Mouse (Mus musculus): ENCODE data around the gene Prpf18. TPM values are rescaled to one million over a fixed set of nuclear protein-coding genes. Genes with fewer than 3 reads are reported as not detected.
A peak's percentile ranks its signal among the peaks of the same experiment; 100 is the strongest.
"Not testable (repeated sequence)": the region's sequence is repeated elsewhere in the genome, so short reads cannot be mapped to it uniquely, and the experiment has no call there.

Gene Prpf18
- polyA plus RNA-seq, 1 experiment = 4.1 TPM

GRCm38 (mm10) chr2:4636656-4637055 is 15.3 kb downstream of the Prpf18 start:
- TF ChIP-seq FLI1 (IDR thresholded peaks at IDR 0.05; ENCODE audit: low read length) = no peak
- TF ChIP-seq GATA1 (IDR thresholded peaks at IDR 0.05; ENCODE audit: borderline replicate concordance, low read length) = no peak
- no peaks in the 10 kb centered on the region for H3K4me1 ChIP-seq
- no peaks in the 10 kb centered on the region for H3K27me3 ChIP-seq (replicated peaks)
- peaks cover 88% of the 10 kb centered on the region for H3K36me3 ChIP-seq (replicated peaks; ENCODE audit: low read length)
- H3K4me3 ChIP-seq (replicated peaks) = no peak overlapping the region
- H3K9me3 ChIP-seq = no peaks in the 10 kb centered on the region

- no peaks in the 10 kb centered on the region for H3K9me3 ChIP-seq
- H3K27me3 ChIP-seq (replicated peaks) = no peaks in the 10 kb centered on the region
- no peaks in the 10 kb centered on the region for H3K4me1 ChIP-seq
- H3K36me3 ChIP-seq (replicated peaks; ENCODE audit: low read length) = peaks cover 85% of the 10 kb centered on the region
- no peak overlapping the region for H3K4me3 ChIP-seq (replicated peaks)
- no peak for TF ChIP-seq FLI1 (IDR thresholded peaks at IDR 0.05; ENCODE audit: low read length)
- TF ChIP-seq GATA1 (IDR thresholded peaks at IDR 0.05; ENCODE audit: borderline replicate concordance, low read length) = no peak
Measured at GRCm38 (mm10) chr2:4635804-4636203, 16.1 kb downstream of the Prpf18 start.

- Histone ChIP-seq H3K4me3 (replicated peaks) (no peak overlapping the region), H3K4me1 (peaks cover 7% of the 10 kb centered on the region), H3K27me3 (replicated peaks) (no peaks in the 10 kb centered on the region), H3K36me3 (replicated peaks; ENCODE audit: low read length) (peaks cover 68% of the 10 kb centered on the region), H3K9me3 (no peaks in the 10 kb centered on the region)
- TF ChIP-seq GATA1 (IDR thresholded peaks at IDR 0.05; ENCODE audit: borderline replicate concordance, low read length) (no peak), FLI1 (IDR thresholded peaks at IDR 0.05; ENCODE audit: low read length) (no peak)
Measured at GRCm38 (mm10) chr2:4630197-4630835, 21.6 kb downstream of the Prpf18 start.

- Histone ChIP-seq H3K27me3 (replicated peaks) (no peaks in the 10 kb centered on the region), H3K4me3 (replicated peaks) (peak overlapping the region; percentile 47), H3K9me3 (no peaks in the 10 kb centered on the region), H3K36me3 (replicated peaks; ENCODE audit: low read length) (peaks cover 60% of the 10 kb centered on the region), H3K4me1 (peaks cover 7% of the 10 kb centered on the region)
- TF ChIP-seq GATA1 (IDR thresholded peaks at IDR 0.05; ENCODE audit: borderline replicate concordance, low read length) = no peak
- TF ChIP-seq FLI1 (IDR thresholded peaks at IDR 0.05; ENCODE audit: low read length) = no peak
Measured at GRCm38 (mm10) chr2:4629470-4629869, 22.4 kb downstream of the Prpf18 start.

GRCm38 (mm10) chr2:4628920-4629319 is 23.0 kb downstream of the Prpf18 start:
- peaks cover 7% of the 10 kb centered on the region for H3K4me1 ChIP-seq
- no peaks in the 10 kb centered on the region for H3K9me3 ChIP-seq
- H3K4me3 ChIP-seq (replicated peaks) = no peak overlapping the region
- H3K27me3 ChIP-seq (replicated peaks) = no peaks in the 10 kb centered on the region
- peaks cover 59% of the 10 kb centered on the region for H3K36me3 ChIP-seq (replicated peaks; ENCODE audit: low read length)
- TF ChIP-seq FLI1 (IDR thresholded peaks at IDR 0.05; ENCODE audit: low read length) (no peak), GATA1 (IDR thresholded peaks at IDR 0.05; ENCODE audit: borderline replicate concordance, low read length) (no peak)

- Histone ChIP-seq H3K36me3 (replicated peaks; ENCODE audit: low read length) (peaks cover 54% of the 10 kb centered on the region), H3K27me3 (replicated peaks) (no peaks in the 10 kb centered on the region), H3K9me3 (no peaks in the 10 kb centered on the region), H3K4me1 (peaks cover 7% of the 10 kb centered on the region), H3K4me3 (replicated peaks) (no peak overlapping the region)
- TF ChIP-seq GATA1 (IDR thresholded peaks at IDR 0.05; ENCODE audit: borderline replicate concordance, low read length) (no peak), FLI1 (IDR thresholded peaks at IDR 0.05; ENCODE audit: low read length) (no peak)
Measured at GRCm38 (mm10) chr2:4626911-4627310, 25.0 kb downstream of the Prpf18 start.

GRCm38 (mm10) chr2:4621471-4621985 is 30.4 kb downstream of the Prpf18 start:
- Histone ChIP-seq H3K4me1 (no peaks in the 10 kb centered on the region), H3K36me3 (replicated peaks; ENCODE audit: low read length) (peaks cover 23% of the 10 kb centered on the region), H3K9me3 (no peaks in the 10 kb centered on the region), H3K27me3 (replicated peaks) (no peaks in the 10 kb centered on the region), H3K4me3 (replicated peaks) (no peak overlapping the region)
- TF ChIP-seq GATA1 (IDR thresholded peaks at IDR 0.05; ENCODE audit: borderline replicate concordance, low read length) = no peak
- no peak for TF ChIP-seq FLI1 (IDR thresholded peaks at IDR 0.05; ENCODE audit: low read length)

- no peak for TF ChIP-seq GATA1 (IDR thresholded peaks at IDR 0.05; ENCODE audit: borderline replicate concordance, low read length)
- no peak for TF ChIP-seq FLI1 (IDR thresholded peaks at IDR 0.05; ENCODE audit: low read length)
- H3K9me3 ChIP-seq = no peaks in the 10 kb centered on the region
- H3K36me3 ChIP-seq (replicated peaks; ENCODE audit: low read length) = peaks cover 18% of the 10 kb centered on the region
- H3K27me3 ChIP-seq (replicated peaks) = no peaks in the 10 kb centered on the region
- no peaks in the 10 kb centered on the region for H3K4me1 ChIP-seq
- H3K4me3 ChIP-seq (replicated peaks) = no peak overlapping the region
Measured at GRCm38 (mm10) chr2:4620640-4621401, 31.1 kb downstream of the Prpf18 start.

- Histone ChIP-seq H3K9me3 (no peaks in the 10 kb centered on the region), H3K4me1 (no peaks in the 10 kb centered on the region), H3K27me3 (replicated peaks) (no peaks in the 10 kb centered on the region), H3K36me3 (replicated peaks; ENCODE audit: low read length) (peaks cover 18% of the 10 kb centered on the region), H3K4me3 (replicated peaks) (no peak overlapping the region)
- no peak for TF ChIP-seq FLI1 (IDR thresholded peaks at IDR 0.05; ENCODE audit: low read length)
- TF ChIP-seq GATA1 (IDR thresholded peaks at IDR 0.05; ENCODE audit: borderline replicate concordance, low read length) = no peak
Measured at GRCm38 (mm10) chr2:4619893-4620593, 31.9 kb downstream of the Prpf18 start.

GRCm38 (mm10) chr2:4619126-4619525 is 32.8 kb downstream of the Prpf18 start:
- not testable (repeated sequence) for H3K4me1 ChIP-seq; H3K27me3 ChIP-seq (replicated peaks); H3K9me3 ChIP-seq; H3K4me3 ChIP-seq (replicated peaks)
- H3K36me3 ChIP-seq (replicated peaks; ENCODE audit: low read length) = peaks cover 14% of the 10 kb centered on the region

Measured in megakaryocyte, embryonic 14.5 days (primary cell).